Mouse (Mus musculus) urinary bladder, postnatal 4 days (tissue): ENCODE data around the gene Capn2.
A peak's percentile ranks its signal among the peaks of the same experiment; 100 is the strongest.

Source experiments
- DNase-seq, 2 experiments: peaks; one replicate each; pipeline ENCODE4 v3.0.0; 2021 to 2022; ENCODE audit warnings: low spot score in 2 of 2

Gene Capn2

DNA sequence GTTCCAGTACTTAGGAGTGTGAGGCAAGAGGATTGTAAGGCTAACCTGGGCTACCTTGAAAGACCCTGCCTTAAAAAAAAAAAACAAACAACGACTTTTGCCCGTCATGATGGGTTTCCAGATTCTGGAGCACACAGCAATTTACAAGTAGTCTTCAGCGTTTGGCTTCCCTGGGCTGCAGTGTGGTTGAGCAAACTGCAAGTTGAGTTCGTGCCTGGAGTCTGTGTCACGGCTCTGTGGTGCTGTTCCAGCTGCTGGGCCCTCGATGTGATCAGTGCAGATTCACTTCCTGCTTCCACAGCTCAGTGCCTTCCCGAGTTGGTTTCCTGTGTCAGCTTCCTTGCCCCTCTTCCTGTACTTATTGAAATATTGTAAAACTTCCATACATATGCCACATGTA is 56.1 kb downstream of the Capn2 start:
- DNase-seq: no peak

DNA sequence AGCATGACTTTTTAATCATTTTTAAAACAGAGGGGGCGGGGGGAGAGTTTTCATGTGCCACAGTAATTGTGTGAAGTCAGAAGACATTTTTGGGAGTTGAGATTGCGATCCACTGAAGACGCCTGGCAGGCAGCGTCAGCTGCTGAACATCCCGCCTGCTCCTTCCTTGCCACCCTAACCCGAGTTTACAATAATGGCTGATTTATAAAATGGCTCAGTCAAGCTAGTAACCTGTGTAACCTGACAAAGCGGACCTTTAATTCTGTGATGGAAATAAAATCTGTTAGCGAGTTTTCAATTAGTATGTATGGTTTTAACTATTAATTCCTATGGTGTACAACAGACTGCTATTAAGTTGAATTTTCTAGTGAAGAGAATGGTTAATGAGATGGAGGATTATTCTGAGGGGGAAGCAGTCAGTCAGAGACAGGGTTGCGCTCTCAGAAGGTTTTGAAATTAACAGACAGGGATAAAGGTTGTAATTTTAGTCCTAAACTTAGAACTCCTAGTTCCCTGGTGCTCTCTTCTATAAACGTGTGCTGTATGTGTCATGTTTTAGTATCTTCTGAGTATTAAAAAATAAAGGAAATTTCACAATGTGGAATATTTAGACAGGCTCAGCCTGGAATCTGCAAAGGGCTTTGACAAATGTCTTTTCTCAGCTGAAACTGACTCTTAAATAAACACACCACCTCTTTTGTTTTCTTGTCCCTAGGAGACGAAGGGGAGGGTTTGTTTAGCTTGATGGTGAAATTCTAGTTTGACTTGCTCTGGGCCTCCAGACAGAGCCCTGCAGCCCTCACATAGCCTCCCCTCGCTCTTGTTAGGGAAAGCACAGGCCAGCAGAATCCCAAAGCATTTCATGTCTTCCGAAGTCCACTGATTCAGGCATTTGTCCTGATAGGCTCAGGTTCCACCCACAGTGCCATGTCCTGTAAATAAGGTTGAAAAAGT is 56.8 kb downstream of the Capn2 start:
- DNase-seq: no peak

DNA sequence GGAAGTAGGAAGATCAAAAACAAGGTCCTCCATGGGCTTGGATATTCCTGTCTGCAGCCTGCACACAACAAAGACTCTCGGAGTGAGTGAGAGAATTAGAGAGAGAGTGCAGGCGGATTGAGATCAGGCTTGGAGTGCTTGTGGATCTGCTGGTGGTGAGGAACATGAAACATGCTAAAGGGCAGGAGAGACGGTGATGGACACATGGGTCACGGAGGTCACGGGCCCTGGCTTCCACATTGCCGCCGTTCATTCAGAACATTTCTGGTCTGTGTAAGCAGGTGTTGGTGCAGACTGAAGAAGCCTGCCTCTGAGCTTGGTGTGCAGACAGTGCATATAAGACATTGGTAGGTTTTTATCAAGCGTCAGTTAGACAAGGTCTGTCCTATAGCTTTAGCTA is 58.0 kb downstream of the Capn2 start:
- DNase-seq: no peak

DNA sequence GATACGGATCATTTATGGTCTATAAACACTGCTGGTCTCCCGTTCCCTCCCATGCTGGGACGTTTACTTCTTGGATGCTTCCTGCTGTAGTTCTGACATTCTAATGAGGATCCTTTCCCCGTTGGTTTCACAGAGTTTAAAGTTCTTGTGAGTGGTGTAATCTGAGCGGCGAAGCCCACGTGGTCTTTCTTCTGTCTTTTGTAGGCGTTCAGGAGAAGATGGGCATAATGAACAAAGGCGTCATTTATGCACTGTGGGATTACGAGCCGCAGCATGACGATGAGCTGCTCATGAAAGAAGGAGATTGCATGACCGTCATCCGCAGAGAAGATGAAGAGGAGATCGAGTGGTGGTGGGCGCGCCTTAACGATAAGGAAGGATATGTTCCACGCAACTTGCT is 58.9 kb downstream of the Capn2 start:
- DNase-seq: peak in 1 of 2 experiments; percentile 40

DNA sequence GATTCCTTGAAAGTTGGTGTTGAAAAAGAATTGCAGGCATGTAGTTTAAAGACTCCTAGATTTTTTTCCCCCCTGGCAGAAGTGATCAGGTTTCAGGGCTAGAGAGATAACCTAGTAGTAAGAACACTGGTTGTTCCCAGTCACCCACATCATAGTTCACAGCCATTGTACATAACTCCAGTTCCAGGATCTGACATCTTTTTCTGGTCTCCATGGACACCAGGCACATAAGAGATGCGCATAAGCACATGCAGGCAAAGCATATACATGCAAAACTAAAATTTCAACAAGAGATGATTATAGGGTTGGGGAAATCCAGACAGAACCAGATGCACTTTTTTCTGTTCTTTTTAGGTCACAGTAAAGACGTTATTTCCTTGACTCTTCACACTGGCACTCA is 62.3 kb downstream of the Capn2 start:
- no peak for DNase-seq

DNA sequence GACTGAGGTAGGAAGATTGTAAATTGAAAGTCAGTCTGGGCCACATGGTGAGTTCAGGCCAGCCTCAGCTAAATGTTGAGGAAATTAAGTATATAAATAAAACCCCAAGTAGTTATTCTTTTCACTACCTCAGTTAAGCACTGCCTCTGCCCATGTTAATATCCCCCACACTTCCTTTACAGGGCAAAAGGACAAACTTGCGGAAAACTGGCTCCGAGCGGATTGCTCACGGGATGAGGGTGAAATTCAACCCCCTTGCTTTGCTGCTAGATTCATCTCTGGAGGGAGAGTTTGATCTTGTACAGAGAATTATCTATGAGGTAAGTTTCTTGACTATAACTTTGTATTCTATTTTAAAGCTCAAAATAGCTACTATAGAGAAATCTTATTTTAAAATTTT is 64.9 kb downstream of the Capn2 start:
- peak in 1 of 2 experiments; percentile 32 for DNase-seq

DNA sequence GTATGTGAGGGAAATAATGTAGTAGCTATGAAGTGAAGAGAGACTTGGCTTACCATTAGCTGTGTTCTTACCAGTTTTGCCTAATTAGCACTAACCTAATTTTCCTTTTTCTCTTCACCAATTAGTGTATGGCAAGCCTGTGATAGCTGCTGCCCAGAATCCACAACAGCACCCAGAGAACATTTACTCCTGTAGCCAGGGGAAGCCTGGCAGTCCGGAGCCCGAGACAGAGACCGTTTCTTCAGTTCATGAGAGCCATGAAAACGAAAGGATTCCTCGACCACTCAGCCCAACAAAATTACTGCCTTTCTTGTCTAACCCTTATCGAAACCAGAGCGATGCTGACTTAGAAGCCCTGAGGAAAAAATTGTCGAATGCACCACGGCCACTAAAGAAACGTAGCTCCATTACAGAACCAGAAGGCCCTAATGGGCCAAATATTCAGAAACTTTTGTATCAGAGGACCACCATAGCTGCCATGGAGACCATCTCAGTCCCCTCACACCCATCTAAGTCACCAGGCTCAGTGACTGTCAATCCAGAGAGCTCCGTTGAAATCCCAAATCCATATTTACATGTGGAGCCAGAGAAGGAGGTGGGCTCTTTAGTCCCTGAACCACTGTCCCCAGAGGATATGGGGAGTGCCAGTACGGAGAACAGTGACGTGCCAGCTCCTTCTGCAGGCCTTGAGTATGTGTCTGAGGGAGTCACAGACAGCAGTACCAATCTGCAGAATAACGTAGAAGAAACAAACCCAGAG is 69.0 kb downstream of the Capn2 start:
- peak in 1 of 2 experiments; percentile 50 for DNase-seq

DNA sequence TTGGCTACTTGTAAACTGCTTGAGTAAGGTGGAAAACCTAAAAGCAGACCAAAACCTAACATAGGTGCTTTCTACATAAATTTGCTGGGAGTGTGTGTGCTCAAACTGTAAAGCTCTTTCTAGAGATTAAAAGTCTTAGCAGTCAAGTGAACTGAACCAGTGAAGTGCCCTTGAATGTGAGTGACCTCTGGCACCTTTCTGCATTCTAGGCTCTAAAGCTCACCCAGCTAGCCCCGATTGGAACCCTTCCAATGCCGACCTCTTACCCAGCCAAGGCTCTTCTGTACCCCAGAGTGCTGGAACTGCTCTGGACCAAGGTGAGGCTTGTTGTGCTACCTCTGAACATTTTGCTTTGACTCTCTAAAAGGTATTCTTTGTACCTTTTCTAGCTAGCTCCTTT is 73.3 kb downstream of the Capn2 start:
- DNase-seq: no peak

DNA sequence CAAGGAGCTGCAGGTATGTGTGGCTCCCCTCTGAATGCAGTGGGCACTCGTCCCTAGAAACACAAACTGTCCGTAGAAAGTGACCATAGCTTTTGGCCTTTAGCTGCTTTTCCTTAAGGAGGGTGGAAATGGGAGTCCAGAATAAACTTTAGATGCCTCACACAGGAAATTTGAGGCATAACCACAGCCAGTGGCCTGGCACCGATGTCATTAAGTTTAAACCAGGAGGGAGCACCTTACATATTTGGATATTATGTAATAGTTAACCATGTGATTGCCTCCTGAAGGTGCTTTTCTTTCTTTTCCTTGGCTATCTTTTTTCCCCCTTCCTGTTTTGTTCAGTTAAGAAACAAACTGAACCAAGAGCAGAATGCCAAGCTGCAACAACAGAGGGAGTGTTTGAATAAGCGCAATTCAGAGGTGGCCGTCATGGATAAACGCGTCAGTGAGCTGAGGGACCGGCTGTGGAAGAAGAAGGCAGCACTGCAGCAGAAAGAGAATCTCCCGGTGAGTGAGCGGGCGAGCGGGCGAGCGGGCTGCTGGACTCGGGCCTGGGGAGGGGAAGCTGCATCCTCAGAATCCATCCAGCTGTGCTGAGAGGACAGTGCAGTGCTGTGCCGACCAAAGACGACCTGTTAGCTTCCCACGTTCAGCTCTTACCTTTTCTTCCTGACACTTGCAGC is 75.5 kb downstream of the Capn2 start:
- DNase-seq: peak in 1 of 2 experiments; percentile 56

DNA sequence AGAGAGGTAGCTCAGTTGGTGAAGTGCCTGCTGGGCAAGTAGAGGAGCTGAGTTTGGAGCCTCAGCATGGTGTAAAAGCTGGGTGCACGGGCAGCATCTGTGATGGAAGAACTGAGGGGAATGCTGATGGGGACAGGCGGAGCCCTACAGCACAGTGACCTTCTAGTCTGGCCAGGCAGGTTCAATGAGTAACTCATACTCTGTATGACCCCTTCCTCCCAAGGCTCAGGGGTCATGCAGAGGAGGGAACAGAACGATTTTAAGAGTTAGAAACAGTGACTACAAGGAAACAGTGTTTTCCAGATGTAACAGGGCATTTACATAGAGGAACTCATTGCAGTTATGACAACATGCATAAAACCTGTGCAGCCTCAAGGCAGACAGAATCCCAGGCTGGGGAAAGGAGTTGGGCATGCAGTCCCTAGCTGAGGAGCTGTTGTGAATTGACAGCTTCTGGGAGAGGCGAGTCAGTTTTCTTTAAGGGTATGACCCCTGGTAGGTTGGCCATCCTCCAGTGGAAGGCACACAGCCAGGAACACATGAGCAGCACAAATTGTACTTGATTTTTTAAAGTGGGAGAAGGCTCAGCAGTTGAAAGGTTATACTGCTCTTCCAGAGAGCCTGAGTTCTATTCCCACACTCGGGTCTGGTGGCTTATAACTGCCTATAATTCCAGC is 77.7 kb downstream of the Capn2 start:
- DNase-seq: peak; percentile 69 to 75

DNA sequence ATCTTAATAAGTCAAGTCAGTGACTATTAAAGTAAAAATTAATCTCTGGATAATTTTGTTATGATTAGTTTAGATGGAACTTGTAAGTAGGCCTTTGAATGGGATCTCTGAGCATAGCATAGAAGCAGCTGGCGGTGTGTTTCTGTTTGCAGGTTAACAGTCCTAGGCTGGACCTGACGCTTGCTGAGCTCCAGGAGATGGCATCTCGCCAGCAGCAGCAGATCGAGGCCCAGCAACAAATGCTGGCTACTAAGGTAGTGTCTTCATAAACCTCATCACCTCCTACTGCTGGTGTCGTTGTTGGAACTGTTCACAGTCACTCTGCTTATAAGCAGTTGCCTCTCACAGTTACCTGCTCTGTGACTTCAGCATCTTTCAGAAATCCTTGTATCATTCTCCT is 80.7 kb downstream of the Capn2 start:
- DNase-seq: peak in 1 of 2 experiments; percentile 39

DNA sequence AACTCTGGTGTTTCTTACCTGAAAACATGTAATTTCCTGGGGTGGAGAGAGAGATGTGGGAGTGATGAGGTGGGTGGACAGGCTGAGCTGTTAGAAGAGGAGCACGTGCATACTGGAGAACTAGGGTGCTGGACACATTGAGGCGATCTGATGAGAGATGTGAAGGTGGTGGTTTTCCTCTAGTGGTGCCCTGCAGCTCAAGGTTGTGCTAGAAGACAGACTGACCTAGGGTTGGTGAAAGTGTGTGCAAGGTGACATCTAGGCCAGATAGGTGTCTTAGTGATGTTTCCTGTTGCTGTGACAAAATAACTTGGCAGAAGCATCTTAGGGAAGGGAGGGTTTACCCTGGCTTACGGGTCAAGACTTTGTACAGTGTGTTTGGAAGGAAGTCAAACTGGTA is 85.3 kb downstream of the Capn2 start:
- no peak for DNase-seq

DNA sequence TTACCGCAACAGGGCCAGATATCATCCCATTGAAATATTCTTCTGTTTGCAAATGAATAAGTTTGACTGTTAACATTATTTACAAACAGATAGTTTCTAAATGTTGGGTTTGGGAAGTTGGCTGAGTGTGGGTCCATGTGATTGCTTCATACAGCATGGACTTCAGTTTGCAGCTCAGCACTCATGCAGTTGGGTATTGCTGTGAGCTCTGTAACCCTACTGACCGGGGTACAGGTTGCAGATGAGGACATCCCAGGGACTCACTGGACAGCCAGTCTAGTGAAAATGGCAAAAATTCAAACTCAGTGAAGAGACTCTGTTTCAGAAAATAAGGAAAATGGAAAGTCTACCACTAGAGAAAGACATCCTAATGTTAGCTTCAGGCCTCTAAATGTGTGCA is 86.7 kb downstream of the Capn2 start:
- DNase-seq: no peak

DNA sequence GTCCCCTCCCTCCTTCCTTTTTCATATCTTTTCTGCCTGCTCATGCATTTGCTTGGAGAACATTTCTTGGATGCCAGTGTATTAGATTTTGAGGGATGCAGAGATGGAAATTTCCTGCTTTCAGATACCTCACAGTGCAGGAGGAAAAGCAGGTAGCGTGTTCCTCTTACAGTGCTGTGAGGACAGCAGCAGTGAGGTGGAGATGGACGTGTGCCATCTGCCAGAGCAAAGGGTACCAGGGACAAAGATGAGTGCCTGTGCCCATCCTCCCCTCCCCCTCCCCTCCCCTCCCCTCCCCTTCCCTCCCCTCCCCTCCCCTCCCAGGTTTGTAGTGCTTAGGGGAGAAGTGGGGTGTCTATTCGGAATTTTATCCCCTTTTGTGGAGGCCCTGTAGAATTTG is 87.6 kb downstream of the Capn2 start:
- no peak for DNase-seq

DNA sequence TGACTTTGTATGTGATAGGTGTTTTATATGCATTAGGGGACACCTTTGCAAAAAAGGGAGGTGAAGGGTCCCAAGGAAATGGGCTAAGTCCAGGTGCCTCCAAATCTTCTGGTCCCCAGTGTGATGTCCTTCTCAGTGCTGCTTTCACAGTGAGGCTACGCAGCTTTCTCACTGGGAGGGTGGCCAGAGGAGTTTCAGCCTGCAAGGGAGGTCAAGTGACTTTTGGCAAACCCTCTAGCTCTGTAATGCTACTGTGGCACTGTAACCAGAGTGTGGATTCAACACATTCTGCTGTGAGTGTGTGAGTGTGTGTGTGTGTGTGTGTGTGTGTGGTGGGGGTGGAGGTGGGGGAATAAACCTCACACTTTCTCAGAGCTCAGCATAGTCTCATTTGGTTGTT is 90.0 kb downstream of the Capn2 start:
- DNase-seq: no peak

DNA sequence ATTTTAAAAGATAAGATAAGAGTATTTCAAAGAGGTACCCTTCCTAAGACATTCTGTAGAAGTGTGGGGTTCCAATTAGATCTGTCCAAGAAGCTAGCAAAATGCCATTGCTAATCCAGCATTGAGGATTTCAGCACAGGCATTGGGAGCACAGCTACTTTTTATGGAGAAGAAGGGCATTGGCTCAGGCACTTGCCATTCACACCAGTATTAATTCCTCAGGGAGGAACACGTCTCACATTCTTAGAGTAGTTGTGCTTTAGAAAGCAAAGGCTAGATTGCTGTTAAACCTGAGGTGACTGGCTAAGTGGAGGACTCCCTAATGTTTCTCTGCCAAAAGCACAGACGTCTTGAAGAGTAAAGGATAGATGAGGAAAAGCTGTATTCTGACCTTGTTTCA is 91.0 kb downstream of the Capn2 start:
- DNase-seq: no peak

DNA sequence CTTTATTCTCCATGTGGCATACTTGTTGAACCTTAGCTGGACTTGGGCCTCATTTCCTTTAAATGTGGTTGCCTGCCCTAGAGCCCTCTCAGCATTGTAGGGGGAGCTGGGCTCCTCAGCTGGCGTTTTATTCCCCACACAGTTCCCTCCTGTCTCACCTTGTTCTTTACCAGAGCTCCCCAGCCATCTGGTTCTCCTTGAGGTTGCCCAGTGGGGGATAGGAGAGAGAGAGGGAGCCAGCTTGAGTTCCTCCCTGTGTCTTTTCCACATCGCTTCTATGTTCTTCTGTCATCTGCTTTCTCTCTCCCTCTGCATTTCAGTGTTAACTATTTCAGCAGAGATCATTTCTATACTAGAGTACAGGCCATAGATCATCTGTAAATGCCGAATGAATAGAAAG is 92.2 kb downstream of the Capn2 start:
- no peak for DNase-seq

DNA sequence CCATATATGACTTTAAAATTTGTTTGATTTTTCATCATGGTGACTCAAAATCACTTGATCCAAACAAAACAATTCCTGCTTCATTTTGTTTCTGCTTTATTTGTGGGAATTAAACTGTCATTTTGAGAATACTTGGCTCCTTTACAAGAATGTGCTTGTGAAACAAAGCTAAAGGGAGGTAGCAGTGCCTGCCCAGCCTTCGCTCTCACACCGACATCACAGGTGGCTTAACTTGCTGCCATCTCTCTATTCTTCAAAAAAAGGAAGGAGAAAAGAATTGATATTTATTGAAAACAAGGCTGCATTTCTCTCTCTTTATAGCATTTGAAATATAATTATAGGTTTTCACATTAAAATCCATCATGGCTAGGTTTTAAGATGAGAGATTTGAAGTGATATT is 93.1 kb downstream of the Capn2 start:
- DNase-seq: no peak

DNA sequence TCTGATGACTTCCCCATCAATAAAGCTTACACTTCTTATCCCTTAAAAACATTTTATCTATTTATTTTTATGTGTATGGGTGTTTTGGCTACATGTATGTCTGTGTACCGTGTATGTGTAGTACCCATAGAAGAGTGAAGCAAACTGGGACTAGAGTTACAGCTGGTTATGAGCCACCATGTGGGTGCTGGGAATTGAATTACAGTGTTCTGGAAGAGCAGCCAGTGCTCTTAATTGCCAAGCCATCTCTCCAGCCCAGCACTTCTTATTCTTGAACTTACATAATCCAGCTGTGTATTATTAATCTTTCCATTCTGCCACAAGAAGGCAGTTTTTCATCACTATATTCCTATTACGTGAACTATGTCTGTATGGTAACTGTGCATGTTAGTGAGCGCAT is 97.9 kb downstream of the Capn2 start:
- DNase-seq: no peak
